Mouse (Mus musculus): Measurements from ENCODE around the gene 4930519P11Rik. TPM values are rescaled to one million over a fixed set of nuclear protein-coding genes. Genes with fewer than 3 reads are reported as not detected.

Gene 4930519P11Rik
- polyA plus RNA-seq, 1 experiment from 2014 or later = not detected

- no peak overlapping the region for H3K27ac ChIP-seq (ENCODE audit: low read length)
- H3K36me3 ChIP-seq (ENCODE audit: control insufficient read depth, insufficient read depth) = peaks cover 28% of the 10 kb centered on the region
- H3K4me3 ChIP-seq (replicated peaks; ENCODE audit: low read length) = no peak overlapping the region
- H3K27me3 ChIP-seq (replicated peaks; ENCODE audit: control insufficient read depth, insufficient read depth, low read length) = no peaks in the 10 kb centered on the region
- H3K4me2 ChIP-seq (ENCODE audit: low read length) = no peak overlapping the region
- 95% methylated on average over 9 of the region's 9 CpGs for WGBS
- H3K9ac ChIP-seq (replicated peaks; ENCODE audit: low read depth, low read length) = no peak overlapping the region
- no peaks in the 10 kb centered on the region for H3K4me1 ChIP-seq (replicated peaks; ENCODE audit: control insufficient read depth, insufficient read depth, low read length)
- peaks cover 6% of the 10 kb centered on the region; the same call in 1 of the 2 replicates for H3K9me3 ChIP-seq (ENCODE audit: control insufficient read depth, low read length)
- ATAC-seq = no peak
Measured at GRCm38 (mm10) chr2:154633876-154634644, 20.8 kb upstream of the 4930519P11Rik start.

GRCm38 (mm10) chr2:154633039-154633742 lies 20.0 kb upstream of the 4930519P11Rik start:
- H3K36me3 ChIP-seq (ENCODE audit: control insufficient read depth, insufficient read depth) = peaks cover 27% of the 10 kb centered on the region
- 95% methylated on average over 5 of the region's 5 CpGs for WGBS
- peaks cover 3% of the 10 kb centered on the region; the same call in 1 of the 2 replicates for H3K9me3 ChIP-seq (ENCODE audit: control insufficient read depth, low read length)
- no peaks in the 10 kb centered on the region for H3K27me3 ChIP-seq (replicated peaks; ENCODE audit: control insufficient read depth, insufficient read depth, low read length)
- H3K4me3 ChIP-seq (replicated peaks; ENCODE audit: low read length) = no peak overlapping the region
- no peaks in the 10 kb centered on the region for H3K4me1 ChIP-seq (replicated peaks; ENCODE audit: control insufficient read depth, insufficient read depth, low read length)
- no peak overlapping the region for H3K27ac ChIP-seq (ENCODE audit: low read length)
- H3K9ac ChIP-seq (replicated peaks; ENCODE audit: low read depth, low read length) = no peak overlapping the region
- no peak for ATAC-seq
- no peak overlapping the region for H3K4me2 ChIP-seq (ENCODE audit: low read length)

GRCm38 (mm10) chr2:154632203-154632780 lies 19.1 kb upstream of the 4930519P11Rik start:
- Histone ChIP-seq H3K27me3 (replicated peaks; ENCODE audit: control insufficient read depth, insufficient read depth, low read length) (no peaks in the 10 kb centered on the region), H3K9me3 (ENCODE audit: control insufficient read depth, low read length) (no peaks in the 10 kb centered on the region), H3K9ac (replicated peaks; ENCODE audit: low read depth, low read length) (no peak overlapping the region), H3K4me1 (replicated peaks; ENCODE audit: control insufficient read depth, insufficient read depth, low read length) (no peaks in the 10 kb centered on the region), H3K27ac (ENCODE audit: low read length) (no peak overlapping the region), H3K36me3 (ENCODE audit: control insufficient read depth, insufficient read depth) (peaks cover 23% of the 10 kb centered on the region), H3K4me3 (replicated peaks; ENCODE audit: low read length) (no peak overlapping the region), H3K4me2 (ENCODE audit: low read length) (no peak overlapping the region)
- 92% methylated on average over 16 of the region's 16 CpGs for WGBS
- ATAC-seq = no peak

- Histone ChIP-seq H3K4me1 (replicated peaks; ENCODE audit: control insufficient read depth, insufficient read depth, low read length) (no peaks in the 10 kb centered on the region), H3K9me3 (ENCODE audit: control insufficient read depth, low read length) (no peaks in the 10 kb centered on the region), H3K4me2 (ENCODE audit: low read length) (no peak overlapping the region), H3K36me3 (ENCODE audit: control insufficient read depth, insufficient read depth) (peaks cover 23% of the 10 kb centered on the region), H3K9ac (replicated peaks; ENCODE audit: low read depth, low read length) (no peak overlapping the region), H3K27ac (ENCODE audit: low read length) (no peak overlapping the region), H3K4me3 (replicated peaks; ENCODE audit: low read length) (no peak overlapping the region), H3K27me3 (replicated peaks; ENCODE audit: control insufficient read depth, insufficient read depth, low read length) (no peaks in the 10 kb centered on the region)
- ATAC-seq = no peak
- 74% methylated on average over 5 of the region's 5 CpGs for WGBS
Measured at GRCm38 (mm10) chr2:154630531-154630930, 17.3 kb upstream of the 4930519P11Rik start.

GRCm38 (mm10) chr2:154624137-154624536 lies 10.9 kb upstream of the 4930519P11Rik start:
- Histone ChIP-seq H3K27ac (ENCODE audit: low read length) (no peak overlapping the region), H3K36me3 (ENCODE audit: control insufficient read depth, insufficient read depth) (peaks cover 25% of the 10 kb centered on the region), H3K9ac (replicated peaks; ENCODE audit: low read depth, low read length) (no peak overlapping the region), H3K4me1 (replicated peaks; ENCODE audit: control insufficient read depth, insufficient read depth, low read length) (no peaks in the 10 kb centered on the region), H3K4me2 (ENCODE audit: low read length) (no peak overlapping the region), H3K9me3 (ENCODE audit: control insufficient read depth, low read length) (no peaks in the 10 kb centered on the region), H3K4me3 (replicated peaks; ENCODE audit: low read length) (no peak overlapping the region), H3K27me3 (replicated peaks; ENCODE audit: control insufficient read depth, insufficient read depth, low read length) (no peaks in the 10 kb centered on the region)
- no peak for ATAC-seq

GRCm38 (mm10) chr2:154621684-154622083 lies 8.4 kb upstream of the 4930519P11Rik start:
- 82% methylated on average over 5 of the region's 5 CpGs for WGBS
- no peak for ATAC-seq
- Histone ChIP-seq H3K27me3 (replicated peaks; ENCODE audit: control insufficient read depth, insufficient read depth, low read length) (no peaks in the 10 kb centered on the region), H3K27ac (ENCODE audit: low read length) (no peak overlapping the region), H3K4me3 (replicated peaks; ENCODE audit: low read length) (no peak overlapping the region), H3K36me3 (ENCODE audit: control insufficient read depth, insufficient read depth) (peaks cover 19% of the 10 kb centered on the region), H3K4me2 (ENCODE audit: low read length) (no peak overlapping the region), H3K9ac (replicated peaks; ENCODE audit: low read depth, low read length) (no peak overlapping the region), H3K9me3 (ENCODE audit: control insufficient read depth, low read length) (no peaks in the 10 kb centered on the region), H3K4me1 (replicated peaks; ENCODE audit: control insufficient read depth, insufficient read depth, low read length) (no peaks in the 10 kb centered on the region)

GRCm38 (mm10) chr2:154617061-154617460 lies 3.8 kb upstream of the 4930519P11Rik start:
- ATAC-seq = no peak
- 98% methylated on average over 3 of the region's 3 CpGs for WGBS
- H3K36me3 ChIP-seq (ENCODE audit: control insufficient read depth, insufficient read depth) = no peaks in the 10 kb centered on the region

GRCm38 (mm10) chr2:154615674-154616073 lies 2.4 kb upstream of the 4930519P11Rik start:
- no peak overlapping the region for H3K9ac ChIP-seq (replicated peaks; ENCODE audit: low read depth, low read length)
- H3K4me1 ChIP-seq (replicated peaks; ENCODE audit: control insufficient read depth, insufficient read depth, low read length) = peaks cover 19% of the 10 kb centered on the region
- no peak overlapping the region for H3K4me3 ChIP-seq (replicated peaks; ENCODE audit: low read length)
- no peaks in the 10 kb centered on the region for H3K9me3 ChIP-seq (ENCODE audit: control insufficient read depth, low read length)
- no peaks in the 10 kb centered on the region for H3K36me3 ChIP-seq (ENCODE audit: control insufficient read depth, insufficient read depth)
- H3K27me3 ChIP-seq (replicated peaks; ENCODE audit: control insufficient read depth, insufficient read depth, low read length) = no peaks in the 10 kb centered on the region
- no peak overlapping the region for H3K4me2 ChIP-seq (ENCODE audit: low read length)
- no peak for ATAC-seq
- WGBS = 95% methylated on average over 5 of the region's 5 CpGs
- H3K27ac ChIP-seq (ENCODE audit: low read length) = no peak overlapping the region

More at GRCm38 (mm10) chr2:154617061-154617460, 3.8 kb upstream of the 4930519P11Rik start:
- Histone ChIP-seq H3K27ac (ENCODE audit: low read length) (no peak overlapping the region), H3K4me2 (ENCODE audit: low read length) (no peak overlapping the region), H3K27me3 (replicated peaks; ENCODE audit: control insufficient read depth, insufficient read depth, low read length) (no peaks in the 10 kb centered on the region), H3K9ac (replicated peaks; ENCODE audit: low read depth, low read length) (no peak overlapping the region), H3K4me3 (replicated peaks; ENCODE audit: low read length) (no peak overlapping the region), H3K4me1 (replicated peaks; ENCODE audit: control insufficient read depth, insufficient read depth, low read length) (peaks cover 19% of the 10 kb centered on the region), H3K9me3 (ENCODE audit: control insufficient read depth, low read length) (no peaks in the 10 kb centered on the region)

GRCm38 (mm10) chr2:154614841-154615576 lies 1.8 kb upstream of the 4930519P11Rik start:
- H3K4me2 ChIP-seq (ENCODE audit: low read length) = peak overlapping the region; percentile 59
- H3K9me3 ChIP-seq (ENCODE audit: control insufficient read depth, low read length) = no peaks in the 10 kb centered on the region
- H3K4me1 ChIP-seq (replicated peaks; ENCODE audit: control insufficient read depth, insufficient read depth, low read length) = peaks cover 21% of the 10 kb centered on the region
- ATAC-seq = no peak
- H3K9ac ChIP-seq (replicated peaks; ENCODE audit: low read depth, low read length) = no peak overlapping the region
- H3K27me3 ChIP-seq (replicated peaks; ENCODE audit: control insufficient read depth, insufficient read depth, low read length) = no peaks in the 10 kb centered on the region
- H3K27ac ChIP-seq (ENCODE audit: low read length) = no peak overlapping the region
- no peaks in the 10 kb centered on the region for H3K36me3 ChIP-seq (ENCODE audit: control insufficient read depth, insufficient read depth)
- H3K4me3 ChIP-seq (replicated peaks; ENCODE audit: low read length) = no peak overlapping the region; the same call in 1 of the 2 replicates
- 68% methylated on average over 19 of the region's 19 CpGs for WGBS

Measured in forebrain, embryonic 16.5 days (tissue).